Mouse (Mus musculus) embryonic stem cell, embryonic (primary cell): ENCODE results near the gene Ppp2r5c.

Experiments used
- CTCF ChIA-PET, 4 experiments: fragments of 300-600 bp in 2 of 4; fragments of 350-600 bp in 2 of 4; sonication (Branson Sonifier 250); formaldehyde crosslinking; loops; one replicate each; lab custom pipeline; 2022; ENCODE audit warnings: inconsistent platforms in 2 of 4; lab: Charles Lee
- POLR2A ChIA-PET, 4 experiments: fragments of 300-600 bp in 2 of 4; fragments of 350-600 bp in 2 of 4; sonication (Branson Sonifier 250); formaldehyde crosslinking; loops; one replicate each; lab custom pipeline; 2022; ENCODE audit warnings: antibody characterized with exemption in 4 of 4, inconsistent platforms in 1 of 4; lab: Charles Lee

Gene Ppp2r5c

DNA sequence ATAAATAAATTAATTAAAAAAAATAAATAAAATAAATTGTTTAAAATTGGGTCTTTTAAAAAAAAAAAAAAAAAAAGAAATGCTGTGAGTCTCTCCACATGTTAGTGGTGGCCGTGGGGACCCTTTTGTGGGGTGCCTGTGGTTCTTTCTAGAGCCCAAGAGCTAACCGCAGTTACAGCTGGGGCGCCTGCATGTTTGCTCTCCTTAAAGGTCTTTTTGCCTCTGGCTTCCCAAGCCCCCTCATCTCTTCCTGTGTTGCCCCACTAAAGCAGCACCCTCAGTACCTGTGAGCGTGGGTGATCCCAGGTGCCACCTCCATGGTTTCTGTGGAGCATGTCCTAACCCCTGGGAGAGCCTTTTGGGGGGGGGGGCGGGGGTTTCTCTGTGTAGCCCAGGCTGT is 45.5 kb downstream of the Ppp2r5c start:
- POLR2A ChIA-PET = interaction anchor here (0.6 to 12.2 kb wide), 17 partner anchors 7 to 442 kb away, joined by 3 to 135 read pairs (median 7); partner anchors contain the start of gene Ppp2r5c (in 2 of the 4)
- CTCF ChIA-PET = interaction anchor here in 2 of 4 experiments (0.7 to 2.6 kb wide), 4 partner anchors 28 to 96 kb away, joined by 3 to 11 read pairs (median 4); no protein-coding TSS in a partner anchor

GRCm38 (mm10) chr12:110493597-110494369 is 46.9 kb downstream of the Ppp2r5c start:
- ChIA-PET POLR2A (interaction anchor here (0.5 to 12.2 kb wide), 36 partner anchors 8 to 345 kb away, joined by 3 to 135 read pairs (median 5); partner anchors contain the start of genes Ppp2r5c (in 2 of the 4) and Hsp90aa1 (in 1 of the 4)), CTCF (interaction anchor here (0.8 to 2.6 kb wide), 14 partner anchors 8 to 172 kb away, joined by 3 to 14 read pairs (median 4); no protein-coding TSS in a partner anchor)

GRCm38 (mm10) chr12:110494846-110495245 is 47.9 kb downstream of the Ppp2r5c start:
- ChIA-PET CTCF (interaction anchor here in 3 of 4 experiments (0.9 to 1.5 kb wide), 5 partner anchors 8 to 171 kb away, joined by 3 to 14 read pairs (median 4); no protein-coding TSS in a partner anchor), POLR2A (interaction anchor here in 3 of 4 experiments (0.6 to 12.2 kb wide), 18 partner anchors 9 to 343 kb away, joined by 3 to 135 read pairs (median 8); partner anchors contain the start of gene Hsp90aa1 (in 1 of the 3))

DNA sequence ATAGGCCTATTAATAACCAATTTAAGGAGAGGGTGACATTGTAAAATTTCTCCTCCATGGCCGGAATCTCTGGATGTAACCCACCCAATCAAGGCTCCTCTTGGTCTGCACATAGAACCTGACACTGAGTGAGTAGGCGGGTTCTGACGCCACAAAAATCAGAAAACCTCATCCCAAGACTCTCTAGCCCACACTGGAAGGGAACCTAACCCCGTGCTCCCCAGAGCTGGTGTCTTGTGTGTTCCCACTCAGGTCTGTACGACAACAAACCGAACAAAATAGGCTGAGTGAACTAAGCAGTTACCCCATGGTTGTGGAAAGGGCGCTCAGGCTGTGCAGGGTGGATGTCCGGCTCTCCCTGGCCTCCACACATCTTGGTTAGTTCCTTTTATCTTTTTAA is 48.3 kb downstream of the Ppp2r5c start:
- ChIA-PET POLR2A (interaction anchor here in 2 of 4 experiments (0.6 to 12.2 kb wide), 14 partner anchors 9 to 684 kb away, joined by 3 to 135 read pairs (median 8); no protein-coding TSS in a partner anchor), CTCF (interaction anchor here in 1 of 4 experiments (0.6 kb wide), 1 partner anchor 9 kb away, joined by 3 read pairs; no protein-coding TSS in a partner anchor)

DNA sequence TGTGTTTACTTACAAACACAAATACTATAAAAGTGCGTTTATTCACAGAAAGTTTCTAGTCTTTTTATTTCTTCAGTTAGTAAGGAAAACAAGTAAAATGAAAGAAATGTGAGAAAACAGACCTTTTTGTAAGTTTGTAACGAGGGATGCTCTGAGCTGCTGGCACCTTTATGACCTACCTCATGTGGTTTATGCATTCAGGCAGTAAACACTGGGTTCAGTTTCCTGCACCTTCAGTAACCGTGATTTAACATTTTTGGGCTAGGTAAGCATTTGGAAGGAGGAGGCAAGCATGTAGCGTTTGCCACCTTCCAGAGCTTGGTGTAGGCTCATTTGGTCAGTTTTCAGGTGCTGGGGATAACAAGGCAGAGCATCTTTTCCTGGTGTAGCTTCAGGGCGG is 49.1 kb downstream of the Ppp2r5c start:
- ChIA-PET CTCF (no interaction called here), POLR2A (interaction anchor here in 2 of 4 experiments (0.8 to 12.2 kb wide), 16 partner anchors 8 to 112 kb away, joined by 3 to 135 read pairs (median 4); no protein-coding TSS in a partner anchor)

DNA sequence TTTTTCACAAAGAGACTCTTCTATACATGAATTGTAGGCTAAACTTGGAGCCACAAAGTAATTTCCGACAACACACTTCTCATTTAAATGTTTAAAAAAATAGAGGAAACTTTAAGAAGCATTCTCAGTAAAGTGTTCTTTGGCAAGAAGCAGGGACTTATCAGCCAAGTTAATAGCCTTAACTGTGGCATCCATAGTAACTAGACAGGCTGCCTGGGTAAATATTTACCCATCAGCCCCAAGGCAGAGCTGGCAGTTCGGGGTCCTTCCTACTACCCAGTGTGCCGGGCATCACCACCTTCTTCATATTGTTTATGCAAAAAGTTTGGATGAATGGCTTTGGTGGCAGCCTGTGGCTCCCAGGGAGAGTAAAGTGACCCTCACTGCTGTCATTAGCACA is 50.1 kb downstream of the Ppp2r5c start:
- ChIA-PET POLR2A (interaction anchor here in 3 of 4 experiments (0.8 to 12.2 kb wide), 20 partner anchors 7 to 386 kb away, joined by 3 to 135 read pairs (median 6); partner anchors contain the start of gene Hsp90aa1 (in 1 of the 3)), CTCF (interaction anchor here in 2 of 4 experiments (0.8 to 1.2 kb wide), 2 partner anchors 31 to 78 kb away, joined by 3 to 5 read pairs; no protein-coding TSS in a partner anchor)

- CTCF ChIA-PET = interaction anchor here in 3 of 4 experiments (0.6 to 1.2 kb wide), 3 partner anchors 32 to 79 kb away, joined by 3 to 5 read pairs (median 3); no protein-coding TSS in a partner anchor
- POLR2A ChIA-PET = interaction anchor here (0.7 to 12.2 kb wide), 23 partner anchors 8 to 1609 kb away, joined by 3 to 135 read pairs (median 5); partner anchors contain the start of gene Hsp90aa1 (in 2 of the 4)
Measured at GRCm38 (mm10) chr12:110497485-110497884, 50.6 kb downstream of the Ppp2r5c start.

DNA sequence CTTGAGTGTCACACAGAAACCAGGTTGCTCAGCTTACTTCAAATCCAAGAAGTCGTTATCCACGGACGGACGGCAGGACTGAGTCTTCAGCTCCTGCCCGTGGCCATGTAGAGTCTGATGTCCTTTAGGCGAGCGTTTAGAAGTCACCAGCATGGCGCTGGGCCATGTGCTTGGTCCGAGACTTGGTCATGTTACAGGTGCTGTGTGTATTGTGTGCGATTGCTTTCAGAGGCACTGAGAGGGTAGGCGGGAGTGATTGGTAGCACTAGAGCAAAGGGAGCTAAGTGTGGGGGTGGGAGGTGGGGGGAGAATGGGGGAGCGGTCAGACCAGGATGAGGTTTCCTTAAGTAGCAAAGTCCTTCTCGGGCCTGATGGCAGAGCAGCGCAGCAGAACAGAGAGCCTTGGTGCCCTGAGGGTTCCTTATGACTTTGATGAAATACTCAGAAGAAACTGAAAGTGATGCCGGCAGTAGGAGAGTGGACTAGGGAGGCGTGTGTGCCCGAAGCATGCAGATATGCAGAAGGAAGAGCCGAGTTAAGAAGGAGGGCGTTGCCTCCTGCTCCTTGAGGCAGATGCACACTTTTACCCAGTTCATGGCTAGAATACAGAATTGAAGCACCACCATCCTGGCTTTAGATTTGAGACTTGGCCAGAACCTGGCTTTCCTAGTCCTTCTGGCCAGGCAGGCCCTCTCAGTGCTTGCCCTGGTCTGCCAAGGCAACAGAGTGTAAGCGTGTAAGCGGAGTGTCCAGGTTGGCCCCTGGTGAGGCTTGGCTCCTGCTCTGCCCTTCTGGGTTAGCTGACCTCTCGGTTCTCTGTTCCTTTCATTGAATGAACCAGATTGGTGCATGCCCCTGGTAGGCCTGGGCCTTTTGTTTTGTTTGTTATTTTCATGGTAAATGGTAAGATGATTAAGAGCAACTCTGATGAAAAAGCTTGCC is 51.6 kb downstream of the Ppp2r5c start:
- ChIA-PET CTCF (interaction anchor here (0.6 to 1.5 kb wide), 13 partner anchors 9 to 225 kb away, joined by 3 to 9 read pairs (median 4); no protein-coding TSS in a partner anchor), POLR2A (interaction anchor here (0.6 to 12.2 kb wide), 62 partner anchors 8 to 1607 kb away, joined by 3 to 135 read pairs (median 4); partner anchors contain the start of genes Hsp90aa1 (in 2 of the 4), Ppp2r5c (in 2 of the 4) and Rcor1 (in 1 of the 4))

DNA sequence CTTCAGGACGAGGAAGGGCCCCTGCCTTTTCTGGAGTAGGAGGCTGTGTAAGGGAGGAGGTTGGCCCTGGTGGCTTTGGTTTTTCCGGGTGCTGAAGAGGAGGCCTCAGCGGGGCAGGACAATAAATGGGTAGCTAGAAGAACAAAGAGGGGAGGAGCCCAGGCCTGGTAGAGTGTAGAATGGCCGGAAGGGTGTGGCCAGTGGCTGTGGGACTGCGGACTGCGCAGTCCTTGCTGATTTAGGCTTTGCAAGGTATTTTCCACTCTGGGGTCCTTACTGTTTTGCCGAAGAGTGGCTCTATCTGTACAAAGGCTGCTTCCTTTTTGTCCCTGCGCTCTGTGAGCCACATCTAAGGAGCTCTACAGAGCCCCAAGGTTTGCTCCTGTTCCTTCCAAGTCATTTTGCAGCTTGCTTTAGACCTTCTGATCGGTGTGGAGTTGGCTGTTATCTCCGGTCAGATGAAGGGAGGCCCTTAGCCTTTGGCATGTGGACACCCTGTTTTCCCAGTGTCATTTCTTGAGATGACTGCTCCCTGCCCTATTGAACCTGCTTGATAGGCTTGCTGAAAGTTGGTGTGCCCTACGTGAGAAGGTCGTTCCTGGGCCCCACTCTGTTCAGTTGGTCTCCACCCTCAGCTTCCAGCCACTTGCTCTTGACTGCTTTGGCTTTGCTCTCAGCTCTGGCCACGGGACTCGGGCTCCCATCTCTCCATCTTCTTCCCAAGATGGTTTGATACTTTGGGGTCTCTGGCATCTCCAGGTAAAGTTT is 52.5 kb downstream of the Ppp2r5c start:
- ChIA-PET CTCF (interaction anchor here (0.6 to 1.5 kb wide), 10 partner anchors 8 to 227 kb away, joined by 3 to 9 read pairs (median 4); no protein-coding TSS in a partner anchor), POLR2A (interaction anchor here (0.5 to 12.2 kb wide), 54 partner anchors 9 to 1041 kb away, joined by 3 to 135 read pairs (median 4); partner anchors contain the start of genes Hsp90aa1 (in 2 of the 4) and Ppp2r5c (in 2 of the 4))

- ChIA-PET CTCF (interaction anchor here in 2 of 4 experiments (0.7 to 1.2 kb wide), 3 partner anchors 8 to 586 kb away, joined by 3 to 4 read pairs (median 4); no protein-coding TSS in a partner anchor), POLR2A (interaction anchor here (0.6 to 12.2 kb wide), 27 partner anchors 8 to 203 kb away, joined by 3 to 135 read pairs (median 7); partner anchors contain the start of genes Hsp90aa1 (in 1 of the 4) and Ppp2r5c (in 1 of the 4))
Measured at GRCm38 (mm10) chr12:110500095-110500494, 53.2 kb downstream of the Ppp2r5c start.

GRCm38 (mm10) chr12:110503406-110504144 is 56.7 kb downstream of the Ppp2r5c start:
- ChIA-PET POLR2A (interaction anchor here (0.5 to 4.6 kb wide), 37 partner anchors 8 to 1123 kb away, joined by 3 to 42 read pairs (median 5); partner anchors contain the start of genes Dio3 (in 1 of the 4) and Eif5 (in 1 of the 4)), CTCF (interaction anchor here in 2 of 4 experiments (0.6 to 2.0 kb wide), 4 partner anchors 9 to 81 kb away, joined by 3 to 6 read pairs (median 4); no protein-coding TSS in a partner anchor)

- POLR2A ChIA-PET = interaction anchor here (0.9 to 4.6 kb wide), 31 partner anchors 9 to 225 kb away, joined by 3 to 42 read pairs (median 6); partner anchors contain the start of gene Dio3 (in 1 of the 4)
- CTCF ChIA-PET = interaction anchor here in 2 of 4 experiments (1.5 to 2.0 kb wide), 2 partner anchors 10 to 94 kb away, joined by 5 to 6 read pairs; no protein-coding TSS in a partner anchor
Measured at GRCm38 (mm10) chr12:110504145-110504490, 57.2 kb downstream of the Ppp2r5c start.

- ChIA-PET POLR2A (interaction anchor here (0.5 to 4.6 kb wide), 40 partner anchors 8 to 333 kb away, joined by 3 to 42 read pairs (median 4); partner anchors contain the start of gene Dio3 (in 1 of the 4)), CTCF (interaction anchor here in 3 of 4 experiments (0.6 to 2.0 kb wide), 3 partner anchors 11 to 614 kb away, joined by 5 to 6 read pairs (median 6); no protein-coding TSS in a partner anchor)
Measured at GRCm38 (mm10) chr12:110504793-110505192, 57.9 kb downstream of the Ppp2r5c start.

DNA sequence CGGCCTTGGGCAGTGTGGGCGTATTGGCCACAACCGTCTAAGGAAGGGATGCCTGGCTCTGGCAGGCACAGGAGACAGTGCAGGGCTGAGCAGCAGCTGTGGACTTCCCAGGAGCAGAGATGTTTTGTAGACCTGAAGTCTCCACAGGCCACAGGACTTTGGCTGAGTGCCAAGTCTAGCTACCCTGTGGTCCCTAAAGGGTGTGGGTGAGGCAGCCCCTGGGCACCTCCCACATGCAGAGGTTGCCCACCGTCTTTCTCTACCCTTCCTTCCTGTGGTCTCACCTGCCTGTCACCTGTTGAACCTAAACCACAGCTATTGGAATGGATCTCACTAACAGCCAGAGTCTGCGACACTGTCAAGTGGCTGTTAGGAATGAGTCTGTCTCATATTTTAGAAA is 59.1 kb downstream of the Ppp2r5c start:
- POLR2A ChIA-PET = interaction anchor here in 3 of 4 experiments (0.6 to 4.6 kb wide), 20 partner anchors 7 to 197 kb away, joined by 3 to 32 read pairs (median 4); no protein-coding TSS in a partner anchor
- CTCF ChIA-PET = interaction anchor here in 1 of 4 experiments (1.0 kb wide), 1 partner anchor 17 kb away, joined by 3 read pairs; no protein-coding TSS in a partner anchor
